Mouse (Mus musculus): ENCODE data around the gene Apoa2. TPM values are rescaled to one million over a fixed set of nuclear protein-coding genes. Genes with fewer than 3 reads are reported as not detected.
"Not testable (repeated sequence)": the region's sequence is repeated elsewhere in the genome, so short reads cannot be mapped to it uniquely, and the experiment has no call there.

Apoa2 gene
- total RNA-seq, 2 experiments from 2014 or later, result 1,052 to 2,650 TPM

GRCm38 (mm10) chr1:171235791-171236190, 10.9 kb downstream of the Apoa2 start:
- DNase-seq, result no peak

GRCm38 (mm10) chr1:171237438-171237837, 12.6 kb downstream of the Apoa2 start:
- DNase-seq, result no peak

DNA sequence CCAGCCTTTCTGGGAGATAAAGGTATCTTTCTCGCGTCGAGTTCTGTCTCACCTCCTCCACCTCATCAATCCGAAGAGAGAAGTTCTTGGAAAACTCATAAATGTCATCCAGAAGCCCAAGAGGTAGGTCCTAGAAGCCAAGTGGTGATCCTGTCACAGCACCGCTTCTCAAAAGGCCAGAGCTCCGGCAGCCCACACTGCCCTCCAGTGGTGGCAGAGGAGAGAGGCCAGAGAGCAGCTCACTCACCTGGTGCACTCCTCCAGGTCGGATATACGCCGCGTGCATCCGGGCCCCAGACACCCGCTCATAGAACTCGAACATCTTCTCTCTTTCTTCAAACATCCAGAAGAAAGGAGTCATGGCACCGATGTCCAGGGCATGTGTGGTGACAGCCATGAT, 13.6 kb downstream of the Apoa2 start:
- DNase-seq, result peak; percentile 81

- peak; percentile 74 for DNase-seq
Observed at GRCm38 (mm10) chr1:171239992-171240744, 15.3 kb downstream of the Apoa2 start.

DNA sequence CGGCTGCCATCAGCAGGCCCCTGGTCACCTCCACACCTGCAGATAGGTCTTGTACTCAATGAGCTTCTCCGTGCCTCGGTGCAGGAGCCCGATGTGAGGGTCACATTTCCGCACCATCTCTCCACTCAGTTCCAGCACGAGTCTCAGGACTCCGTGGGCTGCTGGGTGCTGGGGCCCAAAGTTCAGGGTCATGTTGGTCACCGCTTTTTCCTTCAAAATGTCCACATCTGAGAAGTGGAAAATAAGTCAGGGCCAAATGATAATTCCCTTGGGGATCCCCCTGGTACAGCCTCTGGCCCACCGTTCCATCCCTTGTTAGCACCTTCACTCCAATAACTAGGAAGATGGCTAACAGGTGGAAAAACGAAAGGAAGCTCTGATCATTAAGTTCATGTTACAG, 16.1 kb downstream of the Apoa2 start:
- no peak for DNase-seq

GRCm38 (mm10) chr1:171241952-171242351, 17.1 kb downstream of the Apoa2 start:
- not testable (repeated sequence) for DNase-seq

DNA sequence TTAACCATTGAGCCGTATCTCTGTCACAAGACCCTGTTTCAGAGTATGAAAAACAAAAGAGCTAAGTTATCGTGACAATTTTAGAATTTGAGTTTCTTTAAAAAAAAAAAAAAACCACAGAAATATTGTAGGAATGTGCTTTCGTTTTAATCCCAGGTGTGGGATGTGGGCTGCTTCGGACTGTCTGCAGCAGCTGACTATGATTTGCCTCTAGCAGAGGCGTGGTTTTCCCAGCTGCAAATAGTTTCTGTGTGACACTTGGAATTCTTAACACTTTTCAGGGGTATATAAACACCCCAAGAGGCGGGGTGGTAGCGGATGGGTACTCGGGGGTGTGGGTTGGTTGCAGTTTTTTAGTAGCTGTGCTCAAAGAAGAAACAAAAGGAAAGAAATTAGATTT, 20.5 kb downstream of the Apoa2 start:
- DNase-seq, result no peak

DNA sequence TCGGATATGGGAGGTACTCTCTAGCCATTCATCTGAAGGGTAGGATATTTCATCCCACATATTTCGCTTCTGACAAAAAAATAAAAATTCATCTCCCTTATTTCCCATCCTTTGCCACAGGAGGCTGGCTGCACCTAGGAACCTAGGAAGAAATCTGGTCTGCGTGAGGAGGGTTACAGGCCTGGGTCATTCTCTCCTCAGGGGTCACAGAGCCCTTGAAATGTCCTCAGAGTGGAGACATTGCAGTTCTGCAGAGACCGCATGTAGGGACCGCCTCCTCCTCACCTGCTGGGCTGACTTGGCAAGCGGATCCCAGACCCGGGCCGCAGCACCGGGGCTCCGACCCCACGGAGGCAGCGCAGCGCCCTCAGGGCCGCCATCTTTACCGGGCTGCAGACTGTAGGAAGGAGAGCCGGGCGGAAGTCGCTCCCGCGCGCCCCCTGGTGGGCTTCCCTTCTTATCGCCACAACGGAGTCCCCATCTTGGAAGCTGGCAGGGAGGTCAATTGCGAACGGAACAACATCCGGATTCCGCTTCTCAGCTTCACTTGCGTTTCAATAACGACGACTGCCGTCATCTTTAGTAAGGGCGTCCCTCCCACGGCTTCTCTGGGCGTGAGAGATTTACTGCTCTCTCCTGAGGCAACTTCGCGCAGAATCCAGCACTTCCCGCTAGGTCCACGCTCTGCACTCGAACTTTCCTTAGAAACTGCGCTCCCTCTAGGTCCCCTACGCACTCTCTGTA, 22.0 kb downstream of the Apoa2 start:
- peak; percentile 98 for DNase-seq

DNA sequence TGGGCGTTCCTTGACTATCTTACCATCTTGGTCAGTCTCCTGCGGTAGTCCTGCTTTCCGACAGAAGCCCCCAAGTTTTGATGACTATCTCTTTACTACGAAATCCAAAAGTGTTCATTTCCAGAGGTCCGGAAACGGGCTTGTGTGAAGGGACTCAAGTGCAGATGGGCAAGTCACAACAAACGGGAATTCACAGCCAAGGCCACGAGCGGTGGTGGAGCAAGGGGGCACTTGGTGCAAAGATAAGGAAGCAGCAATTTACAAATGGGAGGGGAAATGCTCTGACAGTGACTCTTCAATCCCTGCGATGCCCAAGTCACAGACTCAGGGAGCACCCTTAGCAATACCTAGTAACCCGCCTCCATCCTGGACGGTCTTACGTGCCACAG, 22.6 kb downstream of the Apoa2 start:
- DNase-seq, result no peak

DNA sequence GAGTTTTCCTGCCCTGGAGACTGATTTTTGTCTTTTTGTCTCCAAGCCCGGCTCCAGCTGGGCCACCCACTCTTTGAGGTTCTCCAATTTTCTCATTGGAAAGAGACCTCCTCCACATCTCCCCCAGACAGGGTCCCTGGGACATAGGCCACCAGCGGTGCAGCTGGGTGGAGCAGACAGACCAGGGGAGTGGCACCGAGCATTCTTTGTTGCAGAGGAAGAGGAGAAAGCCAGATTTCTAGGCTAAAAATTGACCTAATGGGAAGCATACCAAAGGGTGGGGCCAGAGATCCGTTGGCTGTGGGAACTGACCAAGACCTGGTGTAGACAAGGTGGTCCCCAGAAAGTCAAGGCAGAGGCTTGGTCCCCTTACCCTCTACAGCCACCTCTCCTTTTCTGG, 23.1 kb downstream of the Apoa2 start:
- DNase-seq, result no peak

- DNase-seq, result no peak
Observed at GRCm38 (mm10) chr1:171248386-171249226, 23.8 kb downstream of the Apoa2 start.

- peak; percentile 54 for DNase-seq
Observed at GRCm38 (mm10) chr1:171249913-171250600, 25.2 kb downstream of the Apoa2 start, which contains the start of gene Adamts4. Gene Adamts4 (plus strand): TSS chr1:171250421.

- no peak for DNase-seq
Observed at GRCm38 (mm10) chr1:171250680-171251593, 26.1 kb downstream of the Apoa2 start, which contains the start of gene Ndufs2. Gene Ndufs2 (minus strand): TSS chr1:171251388.

GRCm38 (mm10) chr1:171251594-171252324, 26.9 kb downstream of the Apoa2 start:
- peak; percentile 63 for DNase-seq

- DNase-seq, result no peak
Observed at GRCm38 (mm10) chr1:171252415-171252814, 27.6 kb downstream of the Apoa2 start.

- peak; percentile 78 for DNase-seq
Observed at GRCm38 (mm10) chr1:171256095-171256818, 31.4 kb downstream of the Apoa2 start.

DNA sequence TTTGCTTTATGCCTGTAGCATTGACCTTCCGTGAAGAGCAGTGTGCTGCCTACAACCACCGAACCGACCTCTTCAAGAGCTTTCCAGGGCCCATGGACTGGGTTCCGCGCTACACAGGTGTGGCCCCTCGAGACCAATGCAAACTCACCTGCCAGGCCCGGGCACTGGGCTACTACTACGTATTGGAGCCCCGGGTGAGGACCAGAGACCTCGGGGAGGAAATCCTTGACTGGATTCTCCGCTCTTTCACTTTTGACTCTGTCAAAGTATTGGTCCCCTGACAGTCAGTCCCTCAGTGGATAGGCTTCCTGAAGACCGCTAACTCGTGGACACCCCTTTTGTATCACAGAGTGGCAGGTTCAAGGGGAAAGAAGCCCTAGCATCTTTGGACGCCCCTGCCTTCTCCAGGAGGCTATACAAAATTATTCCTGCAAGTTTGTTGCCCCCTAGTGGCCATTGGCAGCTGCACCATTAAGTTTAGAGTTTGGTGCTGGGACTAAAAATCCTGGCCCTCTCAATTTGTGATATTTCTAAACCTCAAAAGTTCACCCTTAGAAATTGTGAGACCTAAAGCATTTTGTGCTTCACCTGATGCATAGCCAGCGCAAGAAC, 32.2 kb downstream of the Apoa2 start:
- DNase-seq, result peak; percentile 79

DNA sequence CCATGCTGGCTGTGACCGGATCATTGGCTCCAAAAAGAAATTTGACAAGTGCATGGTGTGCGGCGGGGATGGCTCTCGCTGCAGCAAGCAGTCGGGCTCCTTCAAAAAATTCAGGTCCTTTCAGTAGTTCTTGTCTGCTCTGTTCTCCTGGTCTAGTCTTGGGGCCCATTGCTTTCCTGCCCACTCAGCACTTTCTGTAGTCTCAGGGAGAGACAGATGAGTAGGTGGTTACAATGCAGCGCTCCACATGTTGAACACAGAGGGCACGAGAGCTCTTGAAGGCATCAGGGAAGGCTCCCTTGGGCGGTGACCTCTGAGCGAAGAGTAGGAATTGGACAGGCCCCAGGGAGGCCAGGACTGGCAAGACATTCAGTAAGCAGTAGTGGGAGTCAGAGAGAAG, 32.9 kb downstream of the Apoa2 start:
- no peak for DNase-seq

DNA sequence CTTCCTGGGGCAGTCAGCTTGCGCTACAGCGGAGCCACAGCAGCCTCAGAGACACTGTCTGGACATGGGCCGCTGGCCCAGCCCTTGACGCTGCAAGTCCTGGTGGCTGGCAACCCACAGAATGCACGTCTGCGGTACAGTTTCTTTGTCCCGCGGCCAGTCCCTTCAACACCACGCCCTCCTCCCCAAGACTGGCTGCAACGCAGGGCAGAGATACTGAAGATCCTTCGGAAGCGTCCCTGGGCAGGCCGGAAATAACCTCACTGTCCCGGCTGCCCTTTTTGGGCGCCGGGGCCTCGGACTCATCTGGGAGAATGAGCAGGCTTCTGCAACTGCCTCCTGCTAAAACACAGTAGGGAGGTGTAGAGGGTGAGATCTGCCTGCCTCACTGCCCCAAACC, 34.1 kb downstream of the Apoa2 start:
- DNase-seq, result no peak

Measured in adrenal gland, postnatal 10 days (tissue).